Mouse (Mus musculus) mature B cell (primary cell): Measurements from ENCODE around the gene Klf12.

ENCODE experiments used
- in situ Hi-C: fragments of 300-500 bp; cut with MboI; formaldehyde crosslinking; loops from 2 replicates; pipeline ENCODE4 v1.14.3; 2019

The Klf12 gene

DNA sequence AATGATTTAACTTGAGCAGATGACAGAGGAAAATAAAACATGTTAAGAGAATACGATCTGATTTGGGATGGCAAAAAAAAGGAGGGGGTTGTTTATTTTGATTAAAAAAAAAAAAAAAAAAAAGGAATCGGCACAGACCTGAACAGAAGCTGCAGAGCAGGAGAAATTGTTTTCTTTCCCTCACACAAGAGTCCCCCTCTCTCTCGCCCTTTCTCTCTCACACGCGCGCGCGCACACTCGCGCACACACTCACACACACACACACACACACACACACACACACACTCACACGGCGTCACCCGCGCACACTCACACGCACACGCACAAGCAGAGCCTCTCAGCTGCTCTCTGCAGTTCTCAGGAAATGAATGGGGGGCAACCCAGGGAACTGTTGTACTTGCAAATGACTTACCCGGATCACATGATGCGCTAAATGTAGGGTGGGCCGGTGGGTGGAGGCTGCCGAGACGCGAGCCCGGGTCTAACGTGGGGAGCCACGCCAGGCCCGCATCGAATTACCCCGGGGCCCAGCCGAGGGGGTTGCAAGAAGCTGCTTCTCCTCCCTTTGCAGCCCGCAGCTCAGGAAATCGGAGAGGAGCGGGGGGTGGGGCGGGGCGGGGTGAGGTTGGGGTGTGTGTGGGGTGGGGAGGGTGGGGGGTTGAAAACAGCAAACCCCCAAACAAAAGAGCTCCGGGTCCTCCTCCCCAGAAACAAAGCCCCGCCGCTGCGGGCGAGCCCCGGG is at the start of gene Klf12:
Klf12 (minus strand) TSS at position 561 of the 742 bp plus-strand sequence.
- in situ Hi-C loops, result no loop called here

GRCm38 (mm10) chr14:100333369-100333768 is 48.9 kb upstream of the Klf12 start:
- in situ Hi-C loops, result no loop called here

- in situ Hi-C loops, result no loop called here
Observed at GRCm38 (mm10) chr14:100328602-100329276, 44.3 kb upstream of the Klf12 start.

DNA sequence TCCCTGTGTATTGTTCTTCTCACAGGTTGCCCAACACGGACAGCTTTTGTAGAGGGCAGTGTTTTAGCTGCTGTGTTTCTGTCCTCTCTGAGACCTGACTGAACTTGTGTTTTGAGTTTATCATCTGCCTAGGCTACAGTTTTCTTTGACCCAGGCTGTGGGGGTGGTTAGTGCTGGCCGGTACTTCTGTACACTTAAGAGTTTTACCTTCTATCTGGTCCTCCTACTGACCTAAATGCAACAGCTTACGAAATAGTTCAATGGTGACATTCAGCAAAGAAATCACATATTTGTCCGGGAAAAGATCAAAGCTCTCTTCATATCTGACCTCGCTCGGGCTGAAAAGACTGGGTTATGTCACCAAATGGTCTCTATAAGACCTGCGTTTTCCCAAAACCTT is 39.8 kb upstream of the Klf12 start:
- in situ Hi-C loops, result no loop called here

- in situ Hi-C loops, result no loop called here
Observed at GRCm38 (mm10) chr14:100322012-100322411, 37.5 kb upstream of the Klf12 start.

DNA sequence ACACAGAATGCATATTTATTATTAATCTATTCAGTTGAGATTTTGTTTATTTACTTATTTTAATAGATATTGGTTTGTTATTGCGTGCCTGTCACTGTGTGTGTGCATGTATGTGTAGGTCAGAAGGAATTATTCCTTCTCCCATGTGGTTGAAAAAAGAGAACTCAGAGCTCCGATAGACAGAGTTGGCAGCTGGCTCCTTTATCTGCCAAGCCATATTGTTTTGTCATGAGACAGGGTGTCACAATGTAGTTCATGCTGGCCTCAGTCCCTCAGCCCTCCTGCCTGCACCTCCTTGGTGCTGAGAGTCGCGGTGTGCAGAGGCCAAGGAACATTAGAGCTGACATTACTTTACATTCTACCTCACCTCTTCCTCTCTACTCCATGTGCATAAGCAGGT is 32.3 kb upstream of the Klf12 start:
- in situ Hi-C loops, result no loop called here

DNA sequence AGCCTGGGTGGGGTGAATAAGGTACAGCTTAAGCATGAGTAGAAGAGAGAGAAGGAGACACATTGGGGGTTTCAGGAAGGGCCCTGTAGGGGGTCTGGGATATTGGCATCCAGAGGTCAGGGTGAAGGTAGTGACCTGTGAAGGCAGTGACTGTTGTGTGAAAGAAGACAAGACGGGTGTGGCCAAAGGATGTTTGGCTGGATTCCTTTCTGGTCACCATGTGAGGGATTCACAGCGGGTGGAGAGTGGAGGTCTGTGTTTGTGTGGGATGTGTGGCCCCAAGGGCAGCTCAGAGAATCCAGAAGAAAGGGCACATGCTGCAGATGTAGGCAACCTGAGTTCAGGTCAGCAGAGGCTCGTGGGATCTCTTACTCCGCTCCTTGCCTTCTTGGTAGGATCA is 29.6 kb upstream of the Klf12 start:
- in situ Hi-C loops, result no loop called here

- in situ Hi-C loops, result no loop called here
Observed at GRCm38 (mm10) chr14:100300905-100301304, 16.4 kb upstream of the Klf12 start.

DNA sequence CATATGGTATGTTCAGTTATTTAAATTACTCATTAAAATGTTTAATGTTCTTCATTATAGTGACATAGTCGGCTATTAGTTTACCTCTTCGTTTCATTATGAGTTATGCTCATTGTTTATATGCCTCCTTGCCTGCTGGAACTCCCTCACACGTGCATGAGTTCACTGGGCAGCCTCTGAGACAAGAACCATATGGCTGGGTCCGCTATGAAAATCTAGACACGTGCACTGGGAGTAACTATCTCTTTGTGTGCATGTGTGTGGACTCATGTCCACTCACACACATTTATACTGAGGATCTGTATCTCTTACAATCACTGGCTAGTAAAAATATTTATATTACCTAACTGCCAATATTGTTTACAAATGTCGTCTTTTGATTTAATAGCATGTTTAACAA is 14.4 kb upstream of the Klf12 start:
- in situ Hi-C loops, result no loop called here

- in situ Hi-C loops, result no loop called here
Observed at GRCm38 (mm10) chr14:100286586-100287241, 2.2 kb upstream of the Klf12 start.

- in situ Hi-C loops, result no loop called here
Observed at GRCm38 (mm10) chr14:100285656-100286585, 1.4 kb upstream of the Klf12 start.

- in situ Hi-C loops, result no loop called here
Observed at GRCm38 (mm10) chr14:100284861-100285655, 579 bp upstream of the Klf12 start.

GRCm38 (mm10) chr14:100283411-100284118 is 914 bp downstream of the Klf12 start:
- in situ Hi-C loops, result no loop called here

DNA sequence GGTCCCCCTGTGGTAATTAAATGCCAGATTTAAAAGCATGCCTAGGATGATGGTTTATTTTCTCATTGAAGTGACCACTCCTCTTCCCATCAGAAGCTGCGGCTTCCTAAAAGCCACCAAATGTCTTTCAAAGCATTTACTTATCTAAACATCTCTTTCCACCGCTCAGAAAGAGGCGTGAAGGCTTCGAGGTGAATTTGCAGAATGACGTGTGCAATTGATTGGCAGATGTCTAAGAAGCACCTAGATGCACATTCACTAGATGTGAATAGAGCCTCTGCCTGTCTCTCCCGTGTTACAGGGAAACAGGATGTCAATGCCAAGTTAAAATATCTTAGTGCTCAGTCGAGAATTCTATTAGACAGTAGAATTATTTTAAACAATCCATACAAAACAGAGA is 1.8 kb downstream of the Klf12 start:
- in situ Hi-C loops, result no loop called here

GRCm38 (mm10) chr14:100281734-100282133 is 2.7 kb downstream of the Klf12 start:
- in situ Hi-C loops, result no loop called here

GRCm38 (mm10) chr14:100274179-100274578 is 10.3 kb downstream of the Klf12 start:
- in situ Hi-C loops, result no loop called here

DNA sequence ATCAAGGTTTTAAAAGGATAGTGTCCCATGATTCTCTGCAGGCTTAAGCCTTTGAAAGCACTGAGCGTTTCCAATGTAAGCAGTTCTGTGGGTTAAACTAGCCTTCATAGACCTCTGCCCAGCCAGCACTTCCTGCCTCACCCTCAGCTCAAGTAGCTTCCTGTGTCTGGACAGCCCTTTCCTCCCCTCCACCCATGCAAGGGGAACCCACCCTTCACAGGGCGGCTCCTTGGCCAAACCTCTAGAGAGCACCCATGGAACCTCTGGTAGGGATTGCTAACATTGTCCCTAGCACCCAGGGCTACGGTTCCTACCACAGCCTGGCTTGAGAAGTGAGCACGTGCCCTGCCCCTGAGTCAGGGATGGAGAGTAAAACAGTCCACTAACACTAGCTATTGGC is 23.9 kb downstream of the Klf12 start:
- in situ Hi-C loops, result no loop called here

DNA sequence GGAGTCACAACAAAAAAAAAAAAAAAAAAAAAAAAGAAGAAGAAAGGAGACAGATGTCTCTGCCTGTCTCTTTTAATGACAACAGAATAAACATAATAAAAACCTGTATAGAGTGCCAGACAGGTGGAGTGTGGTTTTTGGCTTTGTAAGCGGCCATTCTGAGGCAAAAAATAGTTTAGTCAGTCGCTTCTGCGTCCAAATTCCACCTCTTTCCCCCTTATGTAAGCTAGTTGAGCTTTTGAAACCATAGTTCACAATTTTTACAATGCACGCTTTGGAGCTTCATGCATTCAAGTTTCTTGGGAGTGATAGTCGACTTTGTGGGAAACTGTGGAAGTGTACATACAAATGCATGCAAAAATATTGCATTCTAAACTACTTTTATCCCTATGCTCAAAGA is 41.4 kb downstream of the Klf12 start:
- in situ Hi-C loops, result no loop called here

DNA sequence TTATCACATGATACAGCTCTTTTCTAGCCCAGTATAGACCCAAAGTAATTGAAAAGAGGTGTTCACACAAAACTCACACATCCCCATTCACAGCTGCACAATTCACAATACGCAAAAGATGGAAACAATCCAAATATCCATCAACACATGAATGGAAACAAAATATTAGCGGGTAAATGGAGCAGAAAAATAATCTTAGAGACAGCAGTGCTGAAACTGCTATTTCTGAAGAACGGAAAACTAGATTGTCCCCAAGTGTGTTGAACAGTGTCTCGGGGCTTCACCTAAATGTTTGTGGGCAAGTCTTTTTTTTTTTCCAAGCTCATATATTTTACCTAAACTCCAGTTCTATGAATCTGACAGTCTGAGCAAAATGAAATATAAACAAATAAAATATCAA is 44.6 kb downstream of the Klf12 start:
- in situ Hi-C loops, result no loop called here

DNA sequence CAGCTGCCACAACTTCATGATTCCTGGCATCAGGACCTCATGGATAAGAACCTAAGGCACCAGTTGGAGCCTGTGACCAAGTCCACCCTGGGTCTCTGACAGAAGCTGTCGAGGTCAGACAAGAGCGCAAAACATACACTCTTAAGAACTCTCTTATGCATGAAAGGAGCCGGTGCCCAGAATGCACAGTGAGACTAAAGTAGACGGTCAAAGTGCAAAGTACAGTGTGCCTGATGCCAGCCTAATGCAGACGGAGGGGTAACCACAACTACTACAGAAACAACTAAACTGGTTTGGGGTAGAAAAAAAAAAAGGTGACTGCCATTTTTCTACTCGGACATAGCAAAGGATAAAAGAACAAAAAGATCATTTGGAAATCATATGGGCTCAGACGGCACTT is 47.7 kb downstream of the Klf12 start:
- in situ Hi-C loops, result no loop called here
